Mouse (Mus musculus): ENCODE measurements at regions not wholly inside any gene's neighbourhood (a gene's known extent, or its start where the extent isn't known, plus 50 kb on each side); places are given as distances from the start of the nearest gene placed in this dataset.

DNA sequence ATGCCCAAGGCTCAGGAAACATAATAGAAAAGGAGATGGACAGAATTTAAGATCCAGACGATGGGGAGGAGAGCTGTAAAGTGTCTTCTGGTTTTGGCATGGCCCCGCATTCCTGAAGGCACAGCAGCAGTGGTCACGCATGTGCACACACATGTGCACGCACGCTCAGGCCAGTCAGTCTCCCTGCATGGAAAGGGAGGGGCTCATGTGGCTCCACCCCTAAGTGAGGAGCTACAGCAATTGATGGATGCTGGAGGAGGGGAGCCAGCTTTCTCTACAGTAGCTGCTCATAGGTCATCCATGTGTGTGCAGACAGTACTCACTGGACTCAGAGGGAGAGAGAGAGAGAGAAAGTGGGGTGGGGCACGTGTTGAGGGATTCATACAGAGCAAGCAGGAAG is 56.6 kb upstream of the Plekha5 start:
- TF ChIP-seq CTCF (IDR thresholded peaks at IDR 0.05; ENCODE audit: low read depth, low read length) = no peak
- no peak for TF ChIP-seq POLR2A (IDR thresholded peaks at IDR 0.05; ENCODE audit: borderline replicate concordance, low read depth, low read length)

Data from bone marrow macrophage, adult 2 months (primary cell).